Mouse (Mus musculus) megakaryocyte, embryonic 14.5 days (primary cell): ENCODE measurements around the gene Dbi.

Experiments
- FLI1 ChIP-seq: IDR thresholded peaks from 2 replicates; pipeline ENCODE4 v1.6.1; 2012; ENCODE audit warnings: low read length, inconsistent platforms, mixed read lengths
- GATA1 ChIP-seq: IDR thresholded peaks from 3 replicates; pipeline ENCODE4 v1.6.1; 2012; ENCODE audit warnings: mixed read lengths, low read length, inconsistent platforms, borderline replicate concordance

DNA sequence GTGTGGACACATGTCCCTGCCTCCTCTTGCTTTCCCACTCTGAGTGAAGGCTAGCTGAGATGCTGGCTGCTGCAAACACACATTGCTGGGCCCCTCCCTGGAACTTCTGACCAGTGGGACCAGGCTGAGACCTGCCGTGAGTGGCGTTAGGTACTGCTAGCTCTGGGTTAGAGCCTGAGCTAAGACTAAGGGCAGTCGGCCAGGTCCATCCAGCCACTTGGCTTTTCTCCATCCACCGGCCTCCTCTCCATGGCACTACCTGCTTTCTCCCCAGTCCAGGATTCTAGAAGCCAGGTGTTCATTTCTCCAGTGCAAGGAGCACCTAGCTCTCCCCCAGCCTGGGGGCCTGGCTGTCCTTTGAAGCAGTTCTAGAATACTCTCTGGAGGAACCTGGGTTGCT lies 45.9 kb downstream of the Dbi start:
- no peak for TF ChIP-seq GATA1
- no peak for TF ChIP-seq FLI1
